Mouse (Mus musculus) thymus, adult 18-20 months (tissue): ENCODE data around the gene Vipr1.

Experiments
- DNase-seq, 2 experiments: peaks; one replicate each; pipeline ENCODE4 v3.0.0; 2022; ENCODE audit warnings: mixed read lengths in 2 of 2

Vipr1 gene

GRCm38 (mm10) chr9:121681191-121681590 lies 38.7 kb downstream of the Vipr1 start:
- no peak for DNase-seq

- no peak for DNase-seq
Measured at GRCm38 (mm10) chr9:121682037-121682680, 39.6 kb downstream of the Vipr1 start.

GRCm38 (mm10) chr9:121684702-121685101 lies 42.2 kb downstream of the Vipr1 start:
- no peak for DNase-seq

GRCm38 (mm10) chr9:121690200-121690651 lies 47.7 kb downstream of the Vipr1 start:
- DNase-seq: no peak

GRCm38 (mm10) chr9:121690734-121691133 lies 48.2 kb downstream of the Vipr1 start:
- DNase-seq: no peak

GRCm38 (mm10) chr9:121694736-121695135 lies 52.2 kb downstream of the Vipr1 start:
- no peak for DNase-seq

- DNase-seq: no peak
Measured at GRCm38 (mm10) chr9:121696626-121697025, 54.1 kb downstream of the Vipr1 start.

- DNase-seq: no peak
Measured at GRCm38 (mm10) chr9:121697150-121698049, 54.9 kb downstream of the Vipr1 start.

- no peak for DNase-seq
Measured at GRCm38 (mm10) chr9:121704261-121704645, 61.7 kb downstream of the Vipr1 start.

GRCm38 (mm10) chr9:121704646-121705625 lies 62.4 kb downstream of the Vipr1 start, which contains the start of gene Sec22c:
Gene Sec22c (minus strand): TSS chr9:121705490.
- DNase-seq: peak; percentile 84 to 87

- DNase-seq: no peak
Measured at GRCm38 (mm10) chr9:121706029-121706675, 63.6 kb downstream of the Vipr1 start.

GRCm38 (mm10) chr9:121707801-121708200 lies 65.3 kb downstream of the Vipr1 start:
- no peak for DNase-seq

- DNase-seq: no peak
Measured at GRCm38 (mm10) chr9:121708506-121709486, 66.3 kb downstream of the Vipr1 start.

GRCm38 (mm10) chr9:121709898-121710583 lies 67.5 kb downstream of the Vipr1 start, which contains the start of gene Ss18l2:
Gene Ss18l2 (plus strand): TSS chr9:121710329.
- DNase-seq: peak; percentile 93 to 96

- no peak for DNase-seq
Measured at GRCm38 (mm10) chr9:121710584-121710975, 68.1 kb downstream of the Vipr1 start.

GRCm38 (mm10) chr9:121717048-121717447 lies 74.5 kb downstream of the Vipr1 start:
- DNase-seq: no peak

- no peak for DNase-seq
Measured at GRCm38 (mm10) chr9:121718070-121718705, 75.7 kb downstream of the Vipr1 start.

- DNase-seq: peak; percentile 95 to 97
Measured at GRCm38 (mm10) chr9:121718792-121719318, 76.3 kb downstream of the Vipr1 start, which contains the start of gene Nktr. Gene Nktr (plus strand): TSS chr9:121719169.
